Mouse (Mus musculus): ENCODE data around the gene Mmp8. TPM values are rescaled to one million over a fixed set of nuclear protein-coding genes. Genes with fewer than 3 reads are reported as not detected.

Gene Mmp8
- 1 to 10 TPM in 10 of 26 experiments, under 1 TPM in 10, not detected in 6; 0.34 to 4.0 (median 0.96) TPM for total RNA-seq (2018; cell fraction: chromatin; rRNA removed)
- total RNA-seq (2018; cell fraction: cytosol; rRNA removed): 10 to 100 TPM in 14 of 26 experiments, 1 to 10 TPM in 12; 5.2 to 25.0 (median 12.6) TPM
- 10 to 100 TPM in 9 of 26 experiments, 1 to 10 TPM in 17; 1.5 to 21.5 (median 6.9) TPM for total RNA-seq (2018; cell fraction: nucleus; rRNA removed)
- 18.4 to 37.2 TPM (median 33.4 TPM) in 3 replicates for polyA plus RNA-seq (2018)

GRCm38 (mm10) chr9:7558221-7559017 lies at the start of gene Mmp8:
Gene Mmp8, plus strand, starts transcription at chr9:7558456.
- peak within 1 kb of the TSS; percentile 17 for H3K27ac ChIP-seq
- no peaks in the 10 kb centered on the region for H3K36me3 ChIP-seq (ENCODE audit: inconsistent target)
- WGBS (ENCODE audit: missing documents): 36% methylated on average over 8 of the region's 8 CpGs
- no peaks in the 10 kb centered on the region; the same call in 1 of the 2 replicates for H3K79me2 ChIP-seq (ENCODE audit: inconsistent target)
- H3K4me3 ChIP-seq (ENCODE audit: inconsistent target): no peak within 1 kb of the TSS

GRCm38 (mm10) chr9:7509619-7510233 lies 48.5 kb upstream of the Mmp8 start:
- WGBS (ENCODE audit: missing documents): 94% methylated on average over 10 of the region's 10 CpGs

GRCm38 (mm10) chr9:7517944-7518571 lies 40.2 kb upstream of the Mmp8 start:
- 88% methylated on average over 4 of the region's 4 CpGs for WGBS (ENCODE audit: missing documents)
- H3K79me2 ChIP-seq (ENCODE audit: inconsistent target): no peaks in the 10 kb centered on the region
- no peak overlapping the region for H3K4me3 ChIP-seq (ENCODE audit: inconsistent target)
- no peak overlapping the region for H3K27ac ChIP-seq
- H3K36me3 ChIP-seq (ENCODE audit: inconsistent target): no peaks in the 10 kb centered on the region

More at GRCm38 (mm10) chr9:7509619-7510233, 48.5 kb upstream of the Mmp8 start:
- Histone ChIP-seq H3K79me2 (ENCODE audit: inconsistent target) (no peaks in the 10 kb centered on the region), H3K27ac (no peak overlapping the region), H3K36me3 (ENCODE audit: inconsistent target) (no peaks in the 10 kb centered on the region), H3K4me3 (ENCODE audit: inconsistent target) (no peak overlapping the region)

- 93% methylated on average over 4 of the region's 4 CpGs for WGBS (ENCODE audit: missing documents)
- Histone ChIP-seq H3K27ac (no peak overlapping the region), H3K36me3 (ENCODE audit: inconsistent target) (no peaks in the 10 kb centered on the region), H3K4me3 (ENCODE audit: inconsistent target) (no peak overlapping the region), H3K79me2 (ENCODE audit: inconsistent target) (no peaks in the 10 kb centered on the region)
Measured at GRCm38 (mm10) chr9:7526255-7526940, 31.9 kb upstream of the Mmp8 start.

- no peaks in the 10 kb centered on the region for H3K36me3 ChIP-seq (ENCODE audit: inconsistent target)
- no peaks in the 10 kb centered on the region for H3K79me2 ChIP-seq (ENCODE audit: inconsistent target)
- H3K27ac ChIP-seq: no peak overlapping the region
- H3K4me3 ChIP-seq (ENCODE audit: inconsistent target): no peak overlapping the region
Measured at GRCm38 (mm10) chr9:7542763-7543162, 15.5 kb upstream of the Mmp8 start.

- no peak overlapping the region for H3K27ac ChIP-seq
- no peaks in the 10 kb centered on the region for H3K79me2 ChIP-seq (ENCODE audit: inconsistent target)
- WGBS (ENCODE audit: missing documents): 100% methylated on average over 1 of the region's 1 CpGs
- H3K36me3 ChIP-seq (ENCODE audit: inconsistent target): no peaks in the 10 kb centered on the region
- H3K4me3 ChIP-seq (ENCODE audit: inconsistent target): no peak overlapping the region
Measured at GRCm38 (mm10) chr9:7544923-7545457, 13.3 kb upstream of the Mmp8 start.

- no peak overlapping the region for H3K4me3 ChIP-seq (ENCODE audit: inconsistent target)
- H3K27ac ChIP-seq: no peak overlapping the region
- no peaks in the 10 kb centered on the region for H3K79me2 ChIP-seq (ENCODE audit: inconsistent target)
- 88% methylated on average over 1 of the region's 1 CpGs for WGBS (ENCODE audit: missing documents)
- H3K36me3 ChIP-seq (ENCODE audit: inconsistent target): no peaks in the 10 kb centered on the region
Measured at GRCm38 (mm10) chr9:7545471-7545870, 12.8 kb upstream of the Mmp8 start.

GRCm38 (mm10) chr9:7545920-7546319 lies 12.3 kb upstream of the Mmp8 start:
- Histone ChIP-seq H3K4me3 (ENCODE audit: inconsistent target) (no peak overlapping the region), H3K27ac (no peak overlapping the region), H3K36me3 (ENCODE audit: inconsistent target) (no peaks in the 10 kb centered on the region), H3K79me2 (ENCODE audit: inconsistent target) (no peaks in the 10 kb centered on the region)
- whole genome bisulfite sequencing (ENCODE audit: missing documents): 93% methylated on average over 7 of the region's 7 CpGs

- Histone ChIP-seq H3K79me2 (ENCODE audit: inconsistent target) (no peaks in the 10 kb centered on the region), H3K4me3 (ENCODE audit: inconsistent target) (no peak overlapping the region), H3K36me3 (ENCODE audit: inconsistent target) (no peaks in the 10 kb centered on the region), H3K27ac (no peak overlapping the region)
Measured at GRCm38 (mm10) chr9:7551943-7552342, 6.3 kb upstream of the Mmp8 start.

- Histone ChIP-seq H3K27ac (0 out of 2 replicates have a peak overlapping the region, but pooled peaks have one; percentile 10), H3K4me3 (ENCODE audit: inconsistent target) (no peak overlapping the region), H3K36me3 (ENCODE audit: inconsistent target) (no peaks in the 10 kb centered on the region), H3K79me2 (ENCODE audit: inconsistent target) (no peaks in the 10 kb centered on the region; the same call in 1 of the 2 replicates)
- 65% methylated on average over 3 of the region's 3 CpGs for WGBS (ENCODE audit: missing documents)
Measured at GRCm38 (mm10) chr9:7553536-7553935, 4.7 kb upstream of the Mmp8 start.

- WGBS (ENCODE audit: missing documents): 23% methylated on average over 3 of the region's 3 CpGs
- no peaks in the 10 kb centered on the region for H3K36me3 ChIP-seq (ENCODE audit: inconsistent target)
- H3K27ac ChIP-seq: peak overlapping the region; percentile 10; the same call in 1 of the 2 replicates
- no peak overlapping the region for H3K4me3 ChIP-seq (ENCODE audit: inconsistent target)
- H3K79me2 ChIP-seq (ENCODE audit: inconsistent target): no peaks in the 10 kb centered on the region; the same call in 1 of the 2 replicates
Measured at GRCm38 (mm10) chr9:7554382-7554781, 3.9 kb upstream of the Mmp8 start.

- no peaks in the 10 kb centered on the region; the same call in 1 of the 2 replicates for H3K79me2 ChIP-seq (ENCODE audit: inconsistent target)
- H3K27ac ChIP-seq: no peak overlapping the region
- no peaks in the 10 kb centered on the region for H3K36me3 ChIP-seq (ENCODE audit: inconsistent target)
- 76% methylated on average over 4 of the region's 4 CpGs for WGBS (ENCODE audit: missing documents)
- H3K4me3 ChIP-seq (ENCODE audit: inconsistent target): no peak overlapping the region
Measured at GRCm38 (mm10) chr9:7560026-7560425, 1.8 kb downstream of the Mmp8 start.

GRCm38 (mm10) chr9:7567376-7567775 lies 9.1 kb downstream of the Mmp8 start:
- Histone ChIP-seq H3K27ac (peak overlapping the region; percentile 97), H3K79me2 (ENCODE audit: inconsistent target) (no peaks in the 10 kb centered on the region; the same call in 1 of the 2 replicates), H3K36me3 (ENCODE audit: inconsistent target) (no peaks in the 10 kb centered on the region), H3K4me3 (ENCODE audit: inconsistent target) (no peak overlapping the region)
- WGBS (ENCODE audit: missing documents): 3% methylated on average over 7 of the region's 7 CpGs

GRCm38 (mm10) chr9:7567923-7568322 lies 9.7 kb downstream of the Mmp8 start:
- peak overlapping the region; percentile 97 for H3K27ac ChIP-seq
- 100% methylated on average over 2 of the region's 2 CpGs for WGBS (ENCODE audit: missing documents)
- no peak overlapping the region for H3K4me3 ChIP-seq (ENCODE audit: inconsistent target)
- H3K79me2 ChIP-seq (ENCODE audit: inconsistent target): no peaks in the 10 kb centered on the region; the same call in 1 of the 2 replicates
- no peaks in the 10 kb centered on the region for H3K36me3 ChIP-seq (ENCODE audit: inconsistent target)
